Mouse (Mus musculus): Measurements from ENCODE around the gene Psph.

Psph gene

DNA sequence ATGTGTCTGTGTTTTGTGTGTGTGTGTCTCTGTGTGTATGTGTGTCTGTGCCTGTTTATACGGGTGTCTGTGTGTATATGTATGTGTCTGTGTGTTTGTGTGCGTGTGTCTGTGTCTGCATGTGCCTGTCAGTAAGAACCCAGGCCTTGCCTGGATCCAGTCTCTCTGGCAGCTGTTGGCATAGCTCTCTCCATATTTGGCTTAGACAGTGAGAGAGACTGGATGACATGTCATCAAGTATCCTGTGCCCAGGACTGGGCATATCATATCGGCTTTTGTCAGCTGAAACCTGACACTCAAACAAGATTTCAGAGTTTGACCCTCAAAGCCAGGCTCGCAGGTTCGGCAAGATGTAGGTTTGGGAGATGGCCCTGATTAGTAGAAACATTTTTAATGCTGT, 56.2 kb downstream of the Psph start:
- no peak for DNase-seq (ENCODE audit: low spot score)

DNA sequence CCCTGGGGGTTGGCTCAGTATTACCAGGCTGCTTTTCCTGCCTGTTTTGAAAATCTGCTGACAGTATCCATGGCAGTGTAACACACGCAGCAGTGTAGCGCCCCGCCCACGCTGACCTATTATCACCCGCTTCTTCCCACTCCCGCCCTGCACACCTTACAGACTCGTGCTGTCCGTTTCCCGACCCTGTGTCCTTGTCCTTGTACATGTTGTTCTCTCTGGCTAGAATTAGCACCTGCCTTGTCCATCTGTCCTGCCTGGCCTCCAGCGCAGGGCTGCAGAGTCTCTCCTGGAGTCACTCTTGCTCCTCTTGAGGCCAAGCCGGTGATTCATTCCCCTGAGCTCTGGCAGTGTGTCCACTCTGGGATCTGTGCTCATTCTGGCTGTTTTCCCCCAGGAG, 56.9 kb downstream of the Psph start:
- DNase-seq (ENCODE audit: low spot score) = no peak

DNA sequence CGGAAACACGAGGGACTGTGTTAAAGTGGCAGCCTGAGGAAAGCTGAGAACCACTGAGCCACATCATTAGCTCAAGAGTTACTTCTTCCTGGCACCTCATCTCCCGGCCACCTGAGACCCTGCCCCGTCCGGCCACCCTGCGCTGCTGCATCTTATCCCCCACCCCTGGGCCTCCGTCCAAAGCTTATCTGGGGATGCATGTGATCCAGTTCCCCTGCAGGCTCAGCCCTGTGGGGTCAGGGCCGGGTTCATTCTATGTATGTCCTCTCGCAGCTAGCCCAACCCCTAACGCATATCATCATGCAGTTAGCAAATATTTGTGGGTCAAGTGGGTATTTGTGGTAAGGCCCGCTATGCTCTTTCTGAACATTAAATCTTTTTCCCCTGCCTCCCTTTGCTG, 58.0 kb downstream of the Psph start:
- no peak for DNase-seq (ENCODE audit: low spot score)

- DNase-seq (ENCODE audit: low spot score) = no peak
Observed at GRCm38 (mm10) chr5:129726784-129727183, 60.5 kb downstream of the Psph start.

GRCm38 (mm10) chr5:129725774-129726392, 61.4 kb downstream of the Psph start:
- DNase-seq (ENCODE audit: low spot score) = no peak

DNA sequence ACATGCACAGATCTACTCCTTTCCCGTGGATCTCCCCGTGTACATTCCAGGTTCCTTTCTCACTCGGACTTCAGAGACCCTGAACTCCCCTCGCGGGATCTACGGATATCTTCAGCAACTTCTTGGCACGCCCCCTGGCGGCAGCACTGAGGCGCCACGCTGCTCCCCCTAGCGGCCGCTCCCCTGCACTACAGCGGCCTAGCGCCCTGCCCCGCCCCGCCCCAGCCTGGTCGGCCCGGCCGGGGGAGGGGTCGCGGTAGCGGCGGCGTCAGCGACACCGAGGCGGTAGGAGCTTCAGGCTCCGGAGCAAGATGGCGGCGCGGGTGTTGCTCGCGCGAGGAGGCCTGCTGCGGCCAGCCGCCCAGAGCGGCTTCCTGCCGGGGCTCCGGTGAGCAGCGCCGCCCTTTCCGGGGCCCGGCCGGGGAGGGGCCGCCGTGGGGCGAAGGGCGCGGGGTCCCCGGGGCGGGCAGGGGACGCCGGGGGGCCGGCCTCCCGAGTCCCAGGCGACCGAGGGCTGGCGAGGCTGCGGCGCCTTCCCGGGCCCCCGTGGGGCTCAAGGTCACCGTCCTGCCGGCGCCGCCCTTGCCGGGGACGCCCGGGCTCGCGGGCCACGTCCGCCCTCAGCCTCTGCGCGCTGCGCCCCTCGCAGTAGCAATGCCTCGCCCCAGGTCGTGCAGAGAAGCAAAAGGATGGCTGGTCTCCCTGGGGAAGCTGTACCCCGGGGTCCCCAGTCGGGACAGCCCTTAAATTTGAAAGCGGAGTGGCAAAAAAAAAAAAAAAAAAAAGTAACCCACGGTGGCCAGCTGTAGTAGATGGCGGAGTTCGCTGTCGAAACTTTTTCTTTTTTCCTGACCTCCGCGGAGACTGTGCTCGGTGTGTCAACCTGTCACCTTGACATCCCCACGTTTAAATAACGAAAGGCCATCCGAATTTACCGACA, 62.1 kb downstream of the Psph start, which contains the start of gene Nipsnap2:
TSS of gene Nipsnap2 (plus strand) at position 230 of the 940 bp plus-strand sequence.
- peak; percentile 87 for DNase-seq (ENCODE audit: low spot score)

GRCm38 (mm10) chr5:129724268-129724667, 63.0 kb downstream of the Psph start:
- DNase-seq (ENCODE audit: low spot score) = no peak

GRCm38 (mm10) chr5:129720176-129720575, 67.1 kb downstream of the Psph start:
- DNase-seq (ENCODE audit: low spot score) = no peak

GRCm38 (mm10) chr5:129717016-129717415, 70.2 kb downstream of the Psph start:
- no peak for DNase-seq (ENCODE audit: low spot score)

All from spleen, adult 12 weeks (tissue).